Mouse (Mus musculus) olfactory bulb, adult 2 months (tissue): ENCODE measurements around the gene Marc2.

ENCODE experiments used
- CTCF ChIP-seq: fragments of 200-500 bp; IDR thresholded peaks from 2 replicates; pipeline ENCODE4 v1.5.1; 2012; ENCODE audit warnings: low read depth, mild to moderate bottlenecking, low read length, moderate library complexity; ENCODE audit not compliant: insufficient read depth
- POLR2A ChIP-seq: fragments of 200-500 bp; IDR thresholded peaks from 2 replicates; pipeline ENCODE4 v1.6.1; 2012; ENCODE audit warnings: mild to moderate bottlenecking, low read depth, low read length, moderate library complexity; ENCODE audit not compliant: insufficient read depth

DNA sequence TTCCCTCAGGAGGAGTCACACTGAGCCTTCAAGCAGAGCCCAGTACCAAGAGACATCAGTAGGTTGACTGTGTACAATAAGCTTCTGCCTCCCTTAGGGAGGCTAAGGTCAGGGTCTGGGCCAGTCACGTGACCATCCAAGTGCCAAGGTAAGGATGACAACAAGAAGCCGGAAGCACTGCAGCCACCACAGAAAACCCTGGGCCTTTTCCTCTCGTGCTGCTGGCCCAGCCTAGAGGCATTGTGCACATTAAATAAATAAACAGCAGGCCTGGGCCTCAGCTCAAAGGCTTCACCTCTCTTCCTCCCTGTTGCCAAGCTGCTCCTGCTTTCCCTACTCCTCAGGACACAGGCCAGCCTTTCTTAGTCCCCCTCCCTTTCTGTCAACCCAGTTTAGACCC is 14.0 kb upstream of the Marc2 start:
- TF ChIP-seq CTCF = no peak
- no peak for TF ChIP-seq POLR2A
